ENCODE assay signal across 8 mouse cellular contexts in the genomic region with DNA sequence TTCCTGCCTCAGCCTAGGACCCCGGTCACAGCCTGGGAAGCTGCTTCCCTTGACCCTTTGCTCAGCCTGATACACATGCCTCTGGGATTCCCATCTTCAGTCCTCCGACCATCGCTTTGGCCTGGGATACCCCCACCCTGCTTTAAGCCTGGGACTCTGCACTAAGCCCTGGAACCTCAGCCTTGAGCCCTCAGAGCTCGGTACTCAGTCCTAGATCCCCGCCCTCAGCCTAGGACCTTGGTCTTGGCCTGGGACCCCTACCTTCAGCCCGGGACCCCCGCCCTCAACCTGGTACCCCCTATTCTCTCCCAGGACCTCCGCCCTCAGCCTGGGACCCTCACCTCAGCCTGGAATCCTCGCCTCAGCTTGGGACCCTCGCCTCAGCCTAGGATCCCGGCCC. TPM values are rescaled to one million over a fixed set of nuclear protein-coding genes. Genes with fewer than 3 reads are reported as not detected.
A peak's percentile ranks its signal among the peaks of the same experiment; 100 is the strongest.
DNase-seq lines count a peak whose midpoint lies in the region; ATAC-seq and TF ChIP-seq lines count a peak whose summit lies in the region.

No protein-coding gene starts in this region.

- no peaks in the 10 kb centered on the region for H3K79me2 ChIP-seq in myocyte (ENCODE audit: control insufficient read depth, insufficient read depth)

- H3K4me3 ChIP-seq in embryonic facial prominence, embryonic 15.5 days (replicated peaks) = peak overlapping the region; percentile 66
- peak overlapping the region; percentile 73 for H3K4me3 ChIP-seq in hindbrain, postnatal 0 days (ENCODE audit: low read length)
- peak overlapping the region; percentile 26 for H3K4me3 ChIP-seq in myocyte

- TF ChIP-seq CTCF in hindbrain, postnatal 0 days (IDR thresholded peaks at IDR 0.05; ENCODE audit: low read depth) = no peak

- no peaks in the 10 kb centered on the region for H3K36me3 ChIP-seq in embryonic facial prominence, embryonic 15.5 days
- no peaks in the 10 kb centered on the region for H3K36me3 ChIP-seq in hindbrain, postnatal 0 days (ENCODE audit: insufficient read depth, low read length)
- H3K36me3 ChIP-seq in myocyte (ENCODE audit: control insufficient read depth, insufficient read depth) = no peaks in the 10 kb centered on the region

- peaks cover 48% of the 10 kb centered on the region for H3K4me1 ChIP-seq in embryonic facial prominence, embryonic 15.5 days
- no peaks in the 10 kb centered on the region; the same call in 1 of the 2 replicates for H3K4me1 ChIP-seq in hindbrain, postnatal 0 days (ENCODE audit: insufficient read depth, low read length)

- 9% methylated on average over 11 of the region's 11 CpGs for WGBS in embryonic facial prominence, embryonic 15.5 days
- WGBS in hindbrain, postnatal 0 days = 10% methylated on average over 11 of the region's 11 CpGs

- H3K9me3 ChIP-seq in embryonic facial prominence, embryonic 15.5 days (replicated peaks) = no peaks in the 10 kb centered on the region
- H3K9me3 ChIP-seq in hindbrain, postnatal 0 days (ENCODE audit: low read length) = no peaks in the 10 kb centered on the region

- H3ac ChIP-seq in myocyte (ENCODE audit: control insufficient read depth, insufficient read length) = peak overlapping the region; percentile 9

- peak overlapping the region; percentile 99 for H3K4me2 ChIP-seq in embryonic facial prominence, embryonic 15.5 days (replicated peaks)
- peak overlapping the region; percentile 97 for H3K4me2 ChIP-seq in hindbrain, postnatal 0 days (ENCODE audit: low read depth, low read length)
- H3K4me2 ChIP-seq in myocyte (ENCODE audit: low read depth) = peak overlapping the region; percentile 95

- H3K9ac ChIP-seq in embryonic facial prominence, embryonic 15.5 days = peak overlapping the region; percentile 71
- H3K9ac ChIP-seq in hindbrain, postnatal 0 days (replicated peaks; ENCODE audit: low read length) = peak overlapping the region; percentile 72

- H3K27me3 ChIP-seq in embryonic facial prominence, embryonic 15.5 days = no peaks in the 10 kb centered on the region
- no peaks in the 10 kb centered on the region for H3K27me3 ChIP-seq in hindbrain, postnatal 0 days (ENCODE audit: insufficient read depth, low read length)
- no peaks in the 10 kb centered on the region for H3K27me3 ChIP-seq in myocyte (ENCODE audit: control insufficient read depth, insufficient read depth, insufficient read length)

- no peak overlapping the region for H3K27ac ChIP-seq in embryonic facial prominence, embryonic 15.5 days (replicated peaks)
- H3K27ac ChIP-seq in hindbrain, postnatal 0 days = peak overlapping the region; percentile 69

- TF ChIP-seq POLR2A in myocyte (IDR thresholded peaks at IDR 0.05; ENCODE audit: insufficient read length, low read depth) = no peak

- ATAC-seq in embryonic facial prominence, embryonic 15.5 days (ENCODE audit: insufficient number of reproducible peaks, low FRiP score, low TSS enrichment, low read depth) = no peak
- 0 out of 2 replicates have a peak, but pooled peaks have one; percentile 0 for ATAC-seq in hindbrain, postnatal 0 days

- peak; percentile 8 for DNase-seq in kidney, postnatal 14 days
- DNase-seq in kidney, postnatal 10 days = no peak
- DNase-seq in hindbrain, postnatal 0 days (ENCODE audit: low spot score) = no peak
- no peak for DNase-seq in yolk sac, embryonic 10.5 days (ENCODE audit: low spot score)
- no peak for DNase-seq in adrenal gland, adult 8-10 months
- no peak for DNase-seq in urinary bladder, postnatal 4 days (ENCODE audit: low spot score in 2 of 2)

TF ChIP-seq in myocyte, 11 proteins besides CTCF, POLR2A, EP300 and RAD21:
- no peak for TF ChIP-seq MYOD1 (IDR thresholded peaks at IDR 0.05; ENCODE audit: control insufficient read depth in 1 of 3, insufficient read length in 2 of 3, low read depth in 2 of 3)
- TF ChIP-seq E2F4 (IDR thresholded peaks at IDR 0.05; ENCODE audit: insufficient read depth) = no peak
- TF ChIP-seq TCF12 (IDR thresholded peaks at IDR 0.05; ENCODE audit: insufficient read depth, poor library complexity, severe bottlenecking) = no peak
- no peak for TF ChIP-seq TCF3 (IDR thresholded peaks at IDR 0.05; ENCODE audit: insufficient read length, low read depth)
- no peak for TF ChIP-seq CEBPB (IDR thresholded peaks at IDR 0.05; ENCODE audit: insufficient read depth, poor library complexity, severe bottlenecking)
- no peak for TF ChIP-seq MYOG (IDR thresholded peaks at IDR 0.05; ENCODE audit: control insufficient read depth in 1 of 3, insufficient read depth in 1 of 3, insufficient read length in 2 of 3, low read depth in 2 of 3)
- no peak for TF ChIP-seq MAX (IDR thresholded peaks at IDR 0.05; ENCODE audit: low read depth)
- TF ChIP-seq REST (IDR thresholded peaks at IDR 0.05; ENCODE audit: insufficient read depth, insufficient read length) = no peak
- no peak for TF ChIP-seq POLR2AphosphoS2 (IDR thresholded peaks at IDR 0.05; ENCODE audit: insufficient read length, low read depth)
- no peak for TF ChIP-seq SRF (IDR thresholded peaks at IDR 0.05; ENCODE audit: control insufficient read depth, insufficient read length, low read depth)

RNA-seq across cellular contexts. Expression of a gene that starts 0.5 kb away (rescaled TPM):
- polyA plus RNA-seq in embryonic facial prominence, embryonic 15.5 days (2015; fragmentation: Nextera tagmentation; extraction: Ambion mirVana) = 26.8 and 27.7 TPM in 2 replicates
- 57.0 and 59.0 TPM in 2 replicates for total RNA-seq in hindbrain, postnatal 0 days (2014; rRNA removed)
- polyA plus RNA-seq in hindbrain, postnatal 0 days (2015; fragmentation: Nextera tagmentation; extraction: Ambion mirVana) = 92.9 and 95.6 TPM in 2 replicates
- polyA plus RNA-seq in myocyte (2012; fragmentation: generic; extraction: Trizol) = 10.0 TPM
- 10 to 100 TPM; 31.7 to 46.9 (median 35.9) TPM for total RNA-seq in adrenal gland, adult 8-10 months (2022)
